Mouse (Mus musculus): ENCODE data around the gene Klf17.
A peak's percentile ranks its signal among the peaks of the same experiment; 100 is the strongest.

DNA sequence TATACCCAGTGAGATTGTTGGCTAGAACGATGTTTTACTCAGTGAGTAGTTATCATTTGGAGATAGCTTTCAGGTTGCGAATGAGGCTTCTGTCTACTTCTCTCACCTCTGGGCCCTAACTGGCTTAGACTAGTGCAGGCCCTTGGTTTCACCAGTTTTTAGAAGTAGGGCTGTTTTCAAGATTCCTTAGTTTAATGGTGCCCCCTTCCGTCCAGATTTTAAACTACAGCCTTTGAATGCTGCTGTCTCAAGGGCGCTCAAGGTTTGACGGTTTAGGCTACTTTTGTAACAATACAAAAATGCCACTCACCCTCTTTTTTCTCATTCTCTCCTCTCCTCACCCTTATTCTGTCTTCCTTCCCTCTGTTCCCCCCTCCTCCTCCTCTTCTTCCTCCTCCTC lies 5.5 kb upstream of the Klf17 start:
- TF ChIP-seq POLR2A (IDR thresholded peaks at IDR 0.05; ENCODE audit: extremely low read depth, insufficient read depth, low read length): no peak
- peak; percentile 25 for TF ChIP-seq CTCF (IDR thresholded peaks at IDR 0.05; ENCODE audit: low read depth, low read length)

Measured in liver, adult 2 months (tissue).